Mouse (Mus musculus) embryonic facial prominence, embryonic 15.5 days (tissue): ENCODE measurements around the gene Fam107b. TPM values are rescaled to one million over a fixed set of nuclear protein-coding genes. Genes with fewer than 3 reads are reported as not detected.

Source experiments
- ATAC-seq: fragments of 200-750 bp; cut with Nextera tagmentation; 2 replicates; pipeline ENCODE4 v1.8.0; 2017; ENCODE audit warnings: low read depth, moderate TSS enrichment; ENCODE audit not compliant: insufficient number of reproducible peaks, low FRiP score, low TSS enrichment
- H3K27ac ChIP-seq: fragments of 300-500 bp; sonication (generic); replicated peaks from 2 replicates; pipeline ENCODE4 v1.5.1; 2015; ENCODE audit warnings: mild to moderate bottlenecking, inconsistent platforms
- H3K27me3 ChIP-seq: fragments of 300-500 bp; sonication (generic); 2 replicates; pipeline ENCODE4 v1.6.1; 2015; ENCODE audit warnings: inconsistent platforms
- H3K36me3 ChIP-seq: fragments of 300-500 bp; sonication (generic); 2 replicates; pipeline ENCODE4 v1.6.1; 2015; ENCODE audit warnings: mild to moderate bottlenecking, inconsistent platforms
- H3K4me1 ChIP-seq: fragments of 300-500 bp; sonication (generic); 2 replicates; pipeline ENCODE4 v1.6.1; 2015; ENCODE audit warnings: inconsistent platforms
- H3K4me2 ChIP-seq: fragments of 300-500 bp; sonication (generic); replicated peaks from 2 replicates; pipeline ENCODE4 v1.6.1; 2015; ENCODE audit warnings: mild to moderate bottlenecking, inconsistent platforms
- H3K4me3 ChIP-seq: fragments of 300-500 bp; sonication (generic); replicated peaks from 2 replicates; pipeline ENCODE4 v1.5.1; 2015; ENCODE audit warnings: mild to moderate bottlenecking, inconsistent platforms
- H3K9ac ChIP-seq: fragments of 300-500 bp; sonication (generic); 2 replicates; pipeline ENCODE4 v1.6.1; 2015; ENCODE audit warnings: inconsistent platforms
- H3K9me3 ChIP-seq: fragments of 300-500 bp; sonication (generic); replicated peaks from 2 replicates; pipeline ENCODE4 v1.6.1; 2016; ENCODE audit warnings: inconsistent platforms
- WGBS: fragments of 180-500 bp; shearing (Covaris S2); methylation state at CpG from one replicate; pipeline ENCODE4 v1.1.7; 2015; 5-methylcytosine and 5-hydroxymethylcytosine counted together
- polyA plus RNA-seq: library from polyadenylated mRNA; unstranded; fragments of >200 nt; fragmentation: Nextera tagmentation; extraction: Ambion mirVana; gene quantifications from 2 replicates; pipeline ENCODE4 v1.2.1, GENCODE M21; 2015

Fam107b gene
- polyA plus RNA-seq, 1 experiment from 2014 or later = 42.7 TPM

DNA sequence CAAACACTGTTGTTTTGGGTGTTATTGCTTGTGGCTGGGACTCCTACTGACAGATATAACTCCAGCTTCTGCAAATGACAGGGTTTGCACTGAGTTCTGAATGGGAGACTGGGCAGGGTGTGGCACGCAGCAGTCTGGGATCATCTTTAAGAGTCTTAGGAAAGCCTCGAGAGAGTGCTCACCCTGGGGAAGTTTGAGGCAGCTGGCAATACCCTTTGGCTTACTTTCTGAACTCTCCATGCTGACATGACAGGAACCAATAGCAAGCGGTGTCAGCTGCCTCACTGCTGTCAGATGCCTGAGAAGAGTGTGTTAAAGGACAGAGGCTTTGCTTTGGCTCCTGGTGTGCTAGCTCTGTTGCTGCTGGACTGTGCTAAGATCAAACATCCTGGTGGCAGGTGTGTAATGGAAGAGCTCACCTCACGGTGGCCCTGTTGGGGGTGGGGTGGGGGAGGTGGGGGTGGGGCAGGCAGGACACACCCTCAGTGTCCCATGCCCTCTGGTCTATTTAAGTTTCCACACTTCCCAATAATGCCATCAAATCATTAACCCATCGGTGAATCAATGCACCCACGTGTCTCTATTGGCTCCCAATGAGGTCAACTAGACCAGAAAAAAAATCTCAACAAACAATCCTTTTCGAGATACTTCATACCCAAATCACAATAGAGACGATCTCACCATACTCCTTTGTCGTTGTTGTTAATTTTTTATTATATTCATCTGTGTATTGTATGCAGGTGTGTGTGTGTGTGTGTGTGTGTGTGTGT, 70.9 kb downstream of the Fam107b start:
- no peaks in the 10 kb centered on the region for H3K36me3 ChIP-seq
- no peak overlapping the region for H3K4me2 ChIP-seq
- H3K27me3 ChIP-seq = no peaks in the 10 kb centered on the region
- H3K4me3 ChIP-seq = no peak overlapping the region
- WGBS = 69% methylated on average over 9 of the region's 9 CpGs
- no peaks in the 10 kb centered on the region for H3K4me1 ChIP-seq
- no peak overlapping the region for H3K27ac ChIP-seq
- H3K9ac ChIP-seq = no peak overlapping the region
- no peaks in the 10 kb centered on the region for H3K9me3 ChIP-seq
- ATAC-seq = no peak

DNA sequence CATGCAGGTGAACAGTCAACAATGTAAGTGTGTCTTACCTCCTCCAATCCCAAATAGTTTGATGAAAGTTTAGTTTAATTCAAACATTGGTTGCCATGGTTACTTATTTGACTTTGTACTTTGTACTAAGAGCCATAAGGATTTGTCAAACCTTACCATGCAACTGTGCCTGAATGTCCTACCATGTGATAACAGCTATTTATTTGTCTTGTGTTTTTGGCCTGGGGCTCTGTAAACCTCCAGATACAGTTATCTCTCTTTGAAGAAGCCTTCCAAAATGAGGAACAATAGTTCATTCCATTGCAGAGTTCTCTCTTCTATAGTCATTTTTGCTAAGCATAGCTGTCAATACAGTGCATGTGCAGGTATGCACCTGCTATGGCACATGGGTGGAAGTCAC, 72.7 kb downstream of the Fam107b start:
- no peaks in the 10 kb centered on the region for H3K9me3 ChIP-seq

DNA sequence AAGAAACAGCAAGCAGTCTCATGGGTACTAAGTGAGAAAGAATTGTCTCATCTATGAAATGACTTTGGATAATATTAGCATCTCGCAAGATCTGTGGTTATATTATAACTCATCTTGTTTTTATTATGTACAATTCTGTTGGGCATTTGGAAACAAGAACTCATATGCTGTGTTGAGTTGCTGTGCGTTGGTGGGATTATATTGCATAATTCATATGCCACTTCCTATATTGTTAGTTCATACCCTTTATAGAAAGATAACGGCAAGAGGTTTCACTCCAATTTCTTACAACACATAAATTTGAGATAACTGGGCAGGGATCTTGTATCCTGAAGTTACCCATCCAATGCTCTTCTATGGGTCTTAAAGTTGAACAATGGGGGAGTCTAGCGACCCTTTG, 75.5 kb downstream of the Fam107b start:
- whole genome bisulfite sequencing = 84% methylated on average over 4 of the region's 4 CpGs
- Histone ChIP-seq H3K9ac (no peak overlapping the region), H3K36me3 (no peaks in the 10 kb centered on the region), H3K4me1 (no peaks in the 10 kb centered on the region), H3K27me3 (no peaks in the 10 kb centered on the region), H3K27ac (no peak overlapping the region), H3K4me2 (no peak overlapping the region), H3K4me3 (no peak overlapping the region), H3K9me3 (no peaks in the 10 kb centered on the region)
- ATAC-seq = no peak

More for the DNA sequence above, 72.7 kb downstream of the Fam107b start:
- Histone ChIP-seq H3K9ac (no peak overlapping the region), H3K4me1 (no peaks in the 10 kb centered on the region), H3K4me3 (no peak overlapping the region), H3K27me3 (no peaks in the 10 kb centered on the region), H3K4me2 (no peak overlapping the region), H3K36me3 (no peaks in the 10 kb centered on the region), H3K27ac (no peak overlapping the region)
- ATAC-seq = no peak

DNA sequence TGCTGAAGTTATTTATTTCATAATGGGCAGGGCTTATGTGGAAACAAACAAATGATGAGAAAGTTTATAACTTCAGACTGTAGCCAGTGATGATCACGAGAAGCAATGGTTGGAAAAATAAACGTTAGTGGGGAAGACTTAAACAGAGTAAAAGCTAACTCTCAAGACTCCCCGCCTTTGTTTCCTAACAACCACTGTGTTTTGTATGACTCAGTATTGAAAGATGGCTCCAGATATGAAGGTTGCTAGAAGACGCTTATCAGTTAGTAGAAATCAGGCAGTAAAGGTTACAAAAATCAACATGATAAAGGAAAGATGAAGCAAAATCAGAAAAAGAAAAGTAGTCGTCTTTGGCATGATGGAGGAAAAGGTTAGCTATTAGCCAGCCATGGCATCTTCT, 78.9 kb downstream of the Fam107b start:
- WGBS = 69% methylated on average over 5 of the region's 5 CpGs

DNA sequence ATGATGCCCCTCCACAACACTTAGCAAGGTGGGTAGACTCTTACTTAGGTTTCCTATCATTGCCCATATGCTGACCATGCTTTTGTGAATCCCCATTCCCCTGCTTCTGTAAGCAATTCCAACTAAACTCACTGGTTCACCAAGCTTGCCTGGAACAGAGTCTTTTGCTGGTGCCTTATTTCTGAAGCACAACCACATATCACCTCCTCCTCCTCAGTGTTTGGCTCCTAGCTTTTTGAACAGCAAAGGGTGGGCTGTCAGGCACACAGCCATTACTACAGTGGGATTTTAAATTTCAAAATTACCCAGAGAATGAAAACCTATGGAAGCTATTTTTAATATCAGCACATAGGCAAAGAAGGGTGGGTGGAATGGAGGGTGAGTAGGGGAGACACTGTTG, 84.3 kb downstream of the Fam107b start:
- Histone ChIP-seq H3K36me3 (no peaks in the 10 kb centered on the region), H3K4me1 (peaks cover 5% of the 10 kb centered on the region; the same call in 1 of the 2 replicates), H3K27me3 (no peaks in the 10 kb centered on the region), H3K4me2 (no peak overlapping the region), H3K4me3 (no peak overlapping the region), H3K9ac (no peak overlapping the region), H3K9me3 (no peaks in the 10 kb centered on the region), H3K27ac (no peak overlapping the region)
- ATAC-seq = no peak

More for the DNA sequence above, 78.9 kb downstream of the Fam107b start:
- H3K27ac ChIP-seq = no peak overlapping the region
- no peaks in the 10 kb centered on the region for H3K27me3 ChIP-seq
- no peaks in the 10 kb centered on the region for H3K9me3 ChIP-seq
- no peaks in the 10 kb centered on the region for H3K36me3 ChIP-seq
- H3K4me3 ChIP-seq = no peak overlapping the region
- no peak overlapping the region for H3K9ac ChIP-seq
- H3K4me2 ChIP-seq = no peak overlapping the region
- no peak for ATAC-seq
- no peaks in the 10 kb centered on the region for H3K4me1 ChIP-seq

DNA sequence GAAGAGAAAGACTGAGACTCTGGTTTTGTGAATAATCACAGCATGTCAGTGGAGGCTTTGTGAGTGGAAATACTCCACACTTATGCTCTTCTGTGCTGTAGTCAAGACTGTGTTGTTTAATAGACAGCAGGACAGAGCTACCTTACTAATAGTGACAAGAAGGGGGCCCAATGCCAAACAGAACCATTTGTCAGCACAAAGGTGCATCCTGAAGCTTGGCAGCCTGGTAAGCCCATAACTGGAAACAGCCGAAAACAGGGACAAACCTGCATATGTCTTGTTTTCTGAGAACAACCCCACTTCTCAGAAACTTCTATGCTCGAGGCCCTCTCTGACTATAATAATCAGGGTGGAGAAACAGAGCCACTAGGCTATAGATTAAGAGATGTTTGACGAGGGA, 85.8 kb downstream of the Fam107b start:
- no peaks in the 10 kb centered on the region for H3K27me3 ChIP-seq
- no peaks in the 10 kb centered on the region for H3K9me3 ChIP-seq
- ATAC-seq = no peak
- H3K9ac ChIP-seq = no peak overlapping the region
- no peak overlapping the region for H3K4me2 ChIP-seq
- 76% methylated on average over 3 of the region's 3 CpGs for WGBS
- peaks cover 5% of the 10 kb centered on the region; the same call in 1 of the 2 replicates for H3K4me1 ChIP-seq
- H3K4me3 ChIP-seq = no peak overlapping the region
- no peak overlapping the region for H3K27ac ChIP-seq
- no peaks in the 10 kb centered on the region for H3K36me3 ChIP-seq

DNA sequence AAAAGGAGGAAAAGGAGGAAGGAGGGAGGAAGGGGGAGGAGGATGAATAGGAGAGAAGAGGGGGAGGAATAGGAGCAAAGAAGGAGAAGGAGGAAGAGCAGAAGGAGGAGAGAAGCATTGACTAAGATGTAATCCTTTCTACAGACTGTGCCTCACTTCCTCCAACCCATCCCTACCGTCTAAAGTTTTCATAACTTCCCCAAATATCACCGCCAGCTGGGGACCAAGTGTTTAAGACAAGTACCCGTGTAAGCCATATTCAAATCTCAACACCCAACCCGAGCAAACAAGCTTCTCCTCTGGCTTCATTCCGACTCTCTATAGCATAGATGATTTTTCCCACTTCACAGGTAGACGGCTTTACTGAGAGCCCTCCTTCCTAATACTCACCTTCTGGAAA, 86.5 kb downstream of the Fam107b start:
- Histone ChIP-seq H3K4me2 (no peak overlapping the region), H3K4me1 (peaks cover 5% of the 10 kb centered on the region; the same call in 1 of the 2 replicates), H3K9ac (no peak overlapping the region), H3K9me3 (no peaks in the 10 kb centered on the region), H3K4me3 (no peak overlapping the region), H3K27ac (no peak overlapping the region), H3K36me3 (no peaks in the 10 kb centered on the region), H3K27me3 (no peaks in the 10 kb centered on the region)
- no peak for ATAC-seq
- WGBS = 83% methylated on average over 6 of the region's 6 CpGs

DNA sequence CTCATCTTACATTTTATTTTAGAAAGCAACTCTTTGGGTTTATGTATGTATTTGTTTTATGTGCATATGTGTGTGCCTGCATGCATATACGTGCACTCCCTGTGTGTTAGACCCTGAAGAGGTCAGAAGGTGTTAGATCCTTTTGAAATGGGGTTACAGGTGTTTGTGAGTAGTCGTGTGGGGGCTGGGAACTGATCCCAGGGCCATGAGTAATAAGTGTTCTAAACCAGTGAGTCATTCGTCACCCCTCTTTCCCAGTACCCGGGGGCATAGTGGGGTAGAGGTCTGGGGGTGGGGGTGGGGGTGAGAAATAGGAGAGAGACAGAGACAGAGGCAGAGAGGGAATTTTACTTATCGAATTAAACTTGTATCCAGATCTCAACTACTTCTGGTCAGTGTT, 87.1 kb downstream of the Fam107b start:
- no peak overlapping the region for H3K4me3 ChIP-seq
- H3K27me3 ChIP-seq = no peaks in the 10 kb centered on the region
- no peaks in the 10 kb centered on the region for H3K9me3 ChIP-seq
- 78% methylated on average over 5 of the region's 5 CpGs for WGBS
- peaks cover 5% of the 10 kb centered on the region; the same call in 1 of the 2 replicates for H3K4me1 ChIP-seq
- H3K27ac ChIP-seq = no peak overlapping the region
- H3K4me2 ChIP-seq = no peak overlapping the region
- H3K9ac ChIP-seq = no peak overlapping the region
- no peak for ATAC-seq
- H3K36me3 ChIP-seq = no peaks in the 10 kb centered on the region

DNA sequence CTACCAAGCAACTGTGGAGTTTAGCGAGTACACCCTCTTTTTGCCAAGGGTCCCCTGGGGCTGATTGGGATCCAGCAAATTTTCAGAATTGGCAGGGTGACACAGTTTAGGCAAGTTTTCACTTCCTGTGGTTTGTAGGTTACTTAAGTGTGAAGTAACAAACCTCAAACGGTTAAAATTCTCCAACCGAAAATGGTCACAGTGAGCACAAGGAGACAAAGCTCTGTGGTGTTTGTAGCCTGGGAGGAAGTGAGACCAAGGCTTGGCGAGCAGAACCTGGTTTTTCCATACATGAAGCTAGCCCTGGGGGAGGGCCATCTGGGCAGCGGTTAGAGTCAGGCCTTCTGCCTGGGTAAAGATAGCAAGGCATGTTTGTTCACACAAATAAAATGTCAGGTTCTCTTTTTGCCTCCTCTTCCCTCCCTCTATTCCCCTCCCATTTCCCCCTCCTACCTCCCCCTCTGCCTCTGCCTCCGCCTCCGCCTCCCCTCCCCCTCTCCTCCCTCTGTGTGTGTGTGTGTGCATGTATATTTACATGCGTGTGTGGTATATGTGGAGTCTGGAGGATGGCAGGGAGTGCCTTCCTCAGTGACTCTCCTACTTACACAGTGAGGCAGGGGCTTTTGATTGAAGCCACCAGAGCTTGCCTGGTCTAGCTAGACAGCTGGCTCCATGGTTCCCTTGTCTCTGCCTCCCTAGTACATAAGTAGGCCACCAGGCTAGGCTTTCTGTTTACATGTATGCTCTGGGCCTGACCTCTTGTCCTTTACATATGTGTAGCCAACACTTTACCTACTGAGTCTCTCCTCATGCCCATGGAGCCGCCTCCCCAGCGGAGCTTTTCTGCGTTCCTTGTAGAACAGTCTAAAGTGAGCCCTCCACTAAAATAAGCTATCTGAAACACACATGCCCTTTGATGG, 87.8 kb downstream of the Fam107b start:
- Histone ChIP-seq H3K4me2 (no peak overlapping the region), H3K27ac (no peak overlapping the region; the same call in 1 of the 2 replicates), H3K4me3 (no peak overlapping the region), H3K9ac (no peak overlapping the region), H3K27me3 (no peaks in the 10 kb centered on the region), H3K4me1 (peaks cover 5% of the 10 kb centered on the region; the same call in 1 of the 2 replicates), H3K36me3 (no peaks in the 10 kb centered on the region), H3K9me3 (no peaks in the 10 kb centered on the region)
- peak; percentile 45; the same call in 1 of the 2 replicates for ATAC-seq
- WGBS = 58% methylated on average over 11 of the region's 11 CpGs

DNA sequence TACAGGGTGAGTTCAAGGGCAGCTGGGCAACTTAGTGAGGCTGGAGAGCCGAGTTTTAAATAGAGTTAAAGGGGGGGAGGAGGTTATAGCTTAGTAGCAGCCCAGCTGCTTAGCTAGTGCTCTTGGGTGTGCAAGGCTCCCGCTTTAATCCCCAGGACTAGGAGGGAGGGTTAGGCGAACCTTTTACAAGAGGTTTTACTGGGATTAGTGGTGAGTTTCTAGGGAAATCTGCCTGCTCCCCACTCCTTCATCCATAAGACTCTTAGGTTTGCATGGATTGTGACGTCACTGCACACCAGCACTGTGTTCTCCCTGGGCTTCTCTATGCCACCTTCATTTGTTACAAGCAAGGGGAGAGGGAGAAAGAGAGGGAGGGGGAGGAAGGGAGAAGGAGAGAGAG, 88.6 kb downstream of the Fam107b start:
- H3K4me1 ChIP-seq = peaks cover 5% of the 10 kb centered on the region; the same call in 1 of the 2 replicates
- no peak overlapping the region for H3K4me2 ChIP-seq
- H3K9me3 ChIP-seq = no peaks in the 10 kb centered on the region
- H3K27me3 ChIP-seq = no peaks in the 10 kb centered on the region
- no peak overlapping the region for H3K9ac ChIP-seq
- ATAC-seq = no peak
- no peak overlapping the region for H3K27ac ChIP-seq
- H3K36me3 ChIP-seq = no peaks in the 10 kb centered on the region
- no peak overlapping the region for H3K4me3 ChIP-seq
- WGBS = 23% methylated on average over 4 of the region's 4 CpGs

DNA sequence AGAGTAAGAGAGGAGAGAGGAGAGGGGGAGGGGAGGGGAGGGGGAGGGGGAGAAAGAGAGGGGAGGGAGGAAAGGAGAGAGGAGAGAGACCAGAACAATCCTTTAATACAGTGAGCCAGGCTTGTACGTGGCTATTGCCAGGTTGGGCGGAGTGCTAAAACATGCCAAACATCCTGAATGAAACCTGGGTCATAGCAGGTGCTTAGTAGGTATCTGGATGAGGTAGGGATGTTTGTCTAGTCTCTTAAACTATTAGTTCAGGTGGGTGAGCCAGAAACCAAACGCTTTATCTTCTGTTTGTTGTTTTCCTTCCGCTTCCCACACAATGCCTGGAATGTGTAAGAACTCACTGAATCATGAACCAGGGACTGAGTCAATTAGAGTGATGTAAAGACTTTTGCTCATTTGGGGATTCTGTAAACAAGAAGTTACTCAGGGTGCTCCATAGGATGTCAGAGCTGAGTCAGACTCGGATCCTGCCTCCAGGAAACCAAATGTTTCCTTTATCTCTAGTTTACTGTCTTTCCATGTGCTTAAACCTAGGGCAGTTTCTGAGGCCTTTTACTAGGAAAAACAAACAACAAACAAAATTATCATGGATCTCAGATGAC, 89.1 kb downstream of the Fam107b start:
- Histone ChIP-seq H3K4me3 (no peak overlapping the region), H3K4me2 (no peak overlapping the region), H3K4me1 (peaks cover 5% of the 10 kb centered on the region; the same call in 1 of the 2 replicates), H3K27ac (no peak overlapping the region), H3K27me3 (no peaks in the 10 kb centered on the region), H3K9ac (no peak overlapping the region), H3K9me3 (no peaks in the 10 kb centered on the region), H3K36me3 (no peaks in the 10 kb centered on the region)
- 40% methylated on average over 5 of the region's 5 CpGs for WGBS
- ATAC-seq = no peak
